Mouse (Mus musculus) small intestine, adult 2 months (tissue): ENCODE measurements around the gene Anapc7.

Experiments
- CTCF ChIP-seq: fragments of 200-500 bp; IDR thresholded peaks from 2 replicates; pipeline ENCODE4 v1.5.1; 2012; ENCODE audit warnings: low read depth, mild to moderate bottlenecking, control low read depth, inconsistent platforms, low read length, moderate library complexity, mixed read lengths; ENCODE audit not compliant: insufficient replicate concordance, insufficient read length; ENCODE audit errors: extremely low read depth
- POLR2A ChIP-seq: fragments of 200-500 bp; IDR thresholded peaks from 2 replicates; pipeline ENCODE4 v1.6.1; 2012; ENCODE audit warnings: low read depth, mild to moderate bottlenecking, control low read depth, inconsistent platforms, low read length, moderate library complexity

DNA sequence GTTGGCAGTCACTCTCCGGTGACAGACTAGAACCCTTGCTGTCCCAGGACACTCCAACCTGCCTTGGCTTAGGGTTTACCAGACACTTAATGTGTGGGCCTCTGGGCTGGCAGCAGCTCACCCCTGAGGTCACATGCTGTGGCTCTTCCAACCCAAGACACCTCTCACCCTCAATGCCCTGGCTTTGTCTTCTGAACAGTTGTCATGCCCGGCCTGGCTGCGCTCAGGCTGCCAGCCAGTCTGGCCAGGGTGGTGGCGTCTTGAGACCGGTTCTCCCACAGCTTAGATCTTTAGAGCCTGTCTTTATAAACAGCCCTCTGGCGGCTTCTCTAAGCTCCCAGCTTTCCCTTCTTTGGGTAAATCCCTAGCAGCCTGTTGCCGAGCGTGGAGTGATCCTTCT is 26.4 kb downstream of the Anapc7 start:
- TF ChIP-seq CTCF (no peak), POLR2A (no peak)
